Comparison of ENCODE assay signal across 21 mouse cellular contexts in the genomic region with DNA sequence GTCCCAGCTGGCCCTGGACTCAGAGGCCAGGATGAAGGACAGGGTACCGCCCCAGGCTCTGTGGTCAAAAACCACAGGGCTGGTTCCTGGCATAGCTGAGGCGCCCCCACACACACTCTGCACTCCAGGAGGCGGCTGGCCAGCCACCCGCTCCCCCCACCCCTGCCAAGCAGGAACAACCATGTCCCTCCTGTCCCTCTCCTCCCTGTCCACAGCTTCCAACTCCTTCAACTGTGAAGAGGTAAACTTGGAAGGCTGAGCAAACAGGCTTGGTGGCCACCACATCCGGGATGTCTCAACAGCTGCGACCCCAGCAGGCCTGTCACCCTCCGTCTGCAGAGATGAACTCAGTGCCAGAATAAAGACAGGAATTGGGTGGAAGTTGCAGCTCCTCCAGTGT. TPM values are rescaled to one million over a fixed set of nuclear protein-coding genes. Genes with fewer than 3 reads are reported as not detected.
DNase-seq lines count a peak whose midpoint lies in the region; ATAC-seq lines count a peak whose summit lies in the region.
"Had no signal": no experiment of that assay in that cellular context is flagged by ENCODE, and none has a peak within 500 bp of the region (broad histone marks: within the 10 kb centered on the region; RNA-seq: fewer than 3 reads in every experiment).

No protein-coding gene starts in this region.

- 71% methylated on average over 7 of the region's 7 CpGs for WGBS in embryonic facial prominence, embryonic 15.5 days
- 82% methylated on average over 7 of the region's 7 CpGs for WGBS in embryonic facial prominence, embryonic 10.5 days

- no peaks in the 10 kb centered on the region for H3K4me1 ChIP-seq in embryonic facial prominence, embryonic 15.5 days
- no peaks in the 10 kb centered on the region for H3K4me1 ChIP-seq in embryonic facial prominence, embryonic 10.5 days
- H3K4me1 ChIP-seq: embryonic facial prominence, embryonic 12.5 days; forebrain, embryonic 10.5 days; intestine, embryonic 15.5 days had no signal

- H3K27me3 ChIP-seq in embryonic facial prominence, embryonic 15.5 days = no peaks in the 10 kb centered on the region
- H3K27me3 ChIP-seq in embryonic facial prominence, embryonic 10.5 days (replicated peaks; ENCODE audit: low read depth, poor library complexity, severe bottlenecking) = no peaks in the 10 kb centered on the region
- H3K27me3 ChIP-seq: embryonic facial prominence, embryonic 12.5 days; intestine, embryonic 15.5 days had no signal

- H3K36me3 ChIP-seq in embryonic facial prominence, embryonic 15.5 days = no peaks in the 10 kb centered on the region
- H3K36me3 ChIP-seq in embryonic facial prominence, embryonic 10.5 days (replicated peaks) = no peaks in the 10 kb centered on the region
- H3K36me3 ChIP-seq: embryonic facial prominence, embryonic 12.5 days; forebrain, embryonic 10.5 days; hindbrain, embryonic 10.5 days; intestine, embryonic 15.5 days had no signal

- ATAC-seq in embryonic facial prominence, embryonic 15.5 days (ENCODE audit: insufficient number of reproducible peaks, low FRiP score, low TSS enrichment, low read depth) = 0 out of 2 replicates have a peak, but pooled peaks have one; percentile 61
- ATAC-seq in common myeloid progenitor, adult 5-6 weeks (replicated peaks; ENCODE audit: low read depth, poor library complexity, severe bottlenecking) = peak; percentile 66
- ATAC-seq: intestine, embryonic 15.5 days had no signal

- no peak for DNase-seq in embryonic facial prominence, embryonic 10.5 days (ENCODE audit: low spot score)
- peak; percentile 10 to 44 for DNase-seq in kidney, postnatal 4 days
- DNase-seq in kidney, adult 18-20 months = no peak
- peak; percentile 26 to 42 for DNase-seq in thymus, postnatal 10 days (ENCODE audit: low spot score in 2 of 2)
- no peak for DNase-seq in gastrocnemius, adult 18-20 months (ENCODE audit: low spot score)
- no peak for DNase-seq in adrenal gland, adult (ENCODE audit: inconsistent age in 2 of 2, low spot score in 1 of 2)
- DNase-seq: adrenal gland, postnatal 10 days; B cell, adult 2 months; cerebellum, postnatal 25 days; heart, adult 18-20 months; right cerebral cortex, adult 18-20 months had no signal

- H3K4me3 ChIP-seq in embryonic facial prominence, embryonic 15.5 days (replicated peaks) = no peak overlapping the region
- H3K4me3 ChIP-seq in embryonic facial prominence, embryonic 10.5 days = no peak overlapping the region
- H3K4me3 ChIP-seq: embryonic facial prominence, embryonic 12.5 days; forebrain, embryonic 10.5 days; hindbrain, embryonic 10.5 days; intestine, embryonic 15.5 days had no signal

- H3K4me2 ChIP-seq in embryonic facial prominence, embryonic 15.5 days (replicated peaks) = no peak overlapping the region
- H3K4me2 ChIP-seq: embryonic facial prominence, embryonic 12.5 days; intestine, embryonic 15.5 days had no signal

- H3K9me3 ChIP-seq in embryonic facial prominence, embryonic 15.5 days (replicated peaks) = no peaks in the 10 kb centered on the region
- H3K9me3 ChIP-seq in embryonic facial prominence, embryonic 10.5 days = no peaks in the 10 kb centered on the region
- H3K9me3 ChIP-seq: embryonic facial prominence, embryonic 12.5 days; forebrain, embryonic 10.5 days; hindbrain, embryonic 10.5 days; intestine, embryonic 15.5 days had no signal

- H3K27ac ChIP-seq in embryonic facial prominence, embryonic 15.5 days (replicated peaks) = no peak overlapping the region
- H3K27ac ChIP-seq in embryonic facial prominence, embryonic 10.5 days (replicated peaks) = no peak overlapping the region
- H3K27ac ChIP-seq: embryonic facial prominence, embryonic 12.5 days; forebrain, embryonic 10.5 days; hindbrain, embryonic 10.5 days; intestine, embryonic 15.5 days; macrophage had no signal

- H3K9ac ChIP-seq in embryonic facial prominence, embryonic 15.5 days = no peak overlapping the region
- H3K9ac ChIP-seq: embryonic facial prominence, embryonic 12.5 days; intestine, embryonic 15.5 days had no signal

RNA-seq across cellular contexts. Expression of a gene that starts 2.9 kb away (rescaled TPM):
- 0.08 and 0.21 TPM in 2 replicates for polyA plus RNA-seq in embryonic facial prominence, embryonic 15.5 days (2015; fragmentation: Nextera tagmentation; extraction: Ambion mirVana)
- polyA plus RNA-seq in embryonic facial prominence, embryonic 10.5 days (2016; fragmentation: Nextera tagmentation; extraction: Ambion mirVana) = 0.01 TPM in 2 replicates
- 0.05 TPM in 2 replicates for total RNA-seq in common myeloid progenitor, adult 5-6 weeks (2017)
- not detected for total RNA-seq in gastrocnemius, adult 18-20 months (2021)
- total RNA-seq: layer of hippocampus, adult 8-10 months; left cerebral cortex, adult 8-10 months; liver, adult 2 months had no signal
- polyA plus RNA-seq: liver, adult 2 months; macrophage had no signal

RNA-seq across cellular contexts. Expression of a gene that starts 47.2 kb away (rescaled TPM):
- polyA plus RNA-seq in embryonic facial prominence, embryonic 15.5 days (2015; fragmentation: Nextera tagmentation; extraction: Ambion mirVana) = 0.01 and 0.03 TPM in 2 replicates
- not detected in 2 replicates for polyA plus RNA-seq in embryonic facial prominence, embryonic 10.5 days (2016; fragmentation: Nextera tagmentation; extraction: Ambion mirVana)
- not detected in 2 replicates for total RNA-seq in common myeloid progenitor, adult 5-6 weeks (2017)
- total RNA-seq in gastrocnemius, adult 18-20 months (2021) = not detected
- total RNA-seq: adrenal gland, postnatal 10 days; liver, adult 2 months had no signal
- polyA plus RNA-seq: embryonic facial prominence, embryonic 12.5 days; forebrain, embryonic 10.5 days; hindbrain, embryonic 10.5 days; intestine, embryonic 15.5 days; macrophage had no signal

Comparison
In these comparisons a context has a peak if more than half of its experiments do, and no peak if none do; other contexts are left out.
1. DNase-seq: peak in kidney, postnatal 4 days (2 of 2) and thymus, postnatal 10 days (2 of 2); none in embryonic facial prominence, embryonic 10.5 days (single experiment), kidney, adult 18-20 months (single experiment), gastrocnemius, adult 18-20 months (single experiment) and adrenal gland, adult (0 of 2).